Mouse (Mus musculus) ES-E14 (cell line): ENCODE results near the gene Rab13. TPM values are rescaled to one million over a fixed set of nuclear protein-coding genes. Genes with fewer than 3 reads are reported as not detected.

Source experiments
- DNase-seq: peaks from one replicate; pipeline ENCODE4 v3.0.0-alpha.2; 2013; ENCODE audit warnings: low read depth, low spot score
- H3K27ac ChIP-seq: 2 replicates; pipeline ENCODE4 v1.5.1; 2012; ENCODE audit warnings: low read depth, mild to moderate bottlenecking, low read length, moderate library complexity, mixed read lengths; ENCODE audit not compliant: poor library complexity, insufficient read depth, severe bottlenecking
- H3K36me3 ChIP-seq: 2 replicates; pipeline ENCODE4 v1.6.1; 2012; ENCODE audit warnings: mild to moderate bottlenecking, low read length, moderate library complexity, mixed read lengths; ENCODE audit not compliant: control insufficient read depth, poor library complexity, insufficient read depth, severe bottlenecking
- H3K4me1 ChIP-seq, 2 experiments: fragments of 150-350 bp in 1 of 2; sonication (generic) in 1 of 2; 2 replicates each; pipeline ENCODE4 v1.6.1; 2012; ENCODE audit warnings: low read length in 2 of 2, mild to moderate bottlenecking in 1 of 2, mixed read lengths in 1 of 2; ENCODE audit not compliant: control insufficient read depth in 2 of 2, insufficient read depth in 2 of 2, poor library complexity in 1 of 2
- H3K4me3 ChIP-seq, 2 experiments: fragments of 150-350 bp in 1 of 2; sonication (generic) in 1 of 2; 2 replicates each; pipeline ENCODE4 v1.5.1; 2012; ENCODE audit warnings: low read length in 2 of 2, low read depth in 1 of 2, mild to moderate bottlenecking in 1 of 2, mixed read lengths in 1 of 2; ENCODE audit not compliant: insufficient read depth in 1 of 2, poor library complexity in 1 of 2, severe bottlenecking in 1 of 2
- H3K9ac ChIP-seq: 2 replicates; pipeline ENCODE4 v1.6.1; 2012; ENCODE audit warnings: low read depth, mild to moderate bottlenecking, low read length, mixed read lengths; ENCODE audit not compliant: poor library complexity, insufficient read depth, severe bottlenecking
- H3K9me3 ChIP-seq: fragments of 150-350 bp; sonication (generic); 2 replicates; pipeline ENCODE4 v1.6.1; 2012; ENCODE audit warnings: low read depth, mild to moderate bottlenecking, low read length; ENCODE audit not compliant: control insufficient read depth, insufficient read depth
- CHD2 ChIP-seq: IDR thresholded peaks from 2 replicates; pipeline ENCODE4 v1.6.1; 2014; ENCODE audit warnings: mild to moderate bottlenecking, low read depth, low read length, inconsistent platforms
- HCFC1 ChIP-seq: IDR thresholded peaks from 2 replicates; pipeline ENCODE4 v1.6.1; 2012; ENCODE audit warnings: low read length, inconsistent platforms, borderline replicate concordance; ENCODE audit not compliant: insufficient read depth
- MAFK ChIP-seq: IDR thresholded peaks from 2 replicates; pipeline ENCODE4 v1.6.1; 2014; ENCODE audit warnings: mild to moderate bottlenecking, low read depth, low read length, inconsistent platforms; ENCODE audit not compliant: insufficient read depth
- ZC3H11A ChIP-seq: IDR thresholded peaks from 2 replicates; pipeline ENCODE4 v1.6.1; 2012; ENCODE audit warnings: low read depth, mild to moderate bottlenecking, inconsistent platforms, low read length, borderline replicate concordance
- ZNF384 ChIP-seq: IDR thresholded peaks from 2 replicates; pipeline ENCODE4 v1.6.1; 2012; ENCODE audit warnings: low read depth, low read length, inconsistent platforms
- in situ Hi-C, 2 experiments: fragments of 600-800 bp; cut with MboI; formaldehyde crosslinking; loops; one replicate each; pipeline ENCODE4 v1.15.1; 2025; ENCODE audit warnings: low sequenced_read_pairs in 2 of 2, inconsistent platforms in 1 of 2; ENCODE audit not compliant: unreplicated experiment in 2 of 2
- total RNA-seq: library from RNA; depleted of rRNA; stranded (reverse); fragments of 300-350 nt; gene quantifications from 2 replicates; pipeline ENCODE4 v1.2.3, GENCODE M21; 2012

Gene Rab13
- total RNA-seq, 1 experiment, result 13.2 TPM

DNA sequence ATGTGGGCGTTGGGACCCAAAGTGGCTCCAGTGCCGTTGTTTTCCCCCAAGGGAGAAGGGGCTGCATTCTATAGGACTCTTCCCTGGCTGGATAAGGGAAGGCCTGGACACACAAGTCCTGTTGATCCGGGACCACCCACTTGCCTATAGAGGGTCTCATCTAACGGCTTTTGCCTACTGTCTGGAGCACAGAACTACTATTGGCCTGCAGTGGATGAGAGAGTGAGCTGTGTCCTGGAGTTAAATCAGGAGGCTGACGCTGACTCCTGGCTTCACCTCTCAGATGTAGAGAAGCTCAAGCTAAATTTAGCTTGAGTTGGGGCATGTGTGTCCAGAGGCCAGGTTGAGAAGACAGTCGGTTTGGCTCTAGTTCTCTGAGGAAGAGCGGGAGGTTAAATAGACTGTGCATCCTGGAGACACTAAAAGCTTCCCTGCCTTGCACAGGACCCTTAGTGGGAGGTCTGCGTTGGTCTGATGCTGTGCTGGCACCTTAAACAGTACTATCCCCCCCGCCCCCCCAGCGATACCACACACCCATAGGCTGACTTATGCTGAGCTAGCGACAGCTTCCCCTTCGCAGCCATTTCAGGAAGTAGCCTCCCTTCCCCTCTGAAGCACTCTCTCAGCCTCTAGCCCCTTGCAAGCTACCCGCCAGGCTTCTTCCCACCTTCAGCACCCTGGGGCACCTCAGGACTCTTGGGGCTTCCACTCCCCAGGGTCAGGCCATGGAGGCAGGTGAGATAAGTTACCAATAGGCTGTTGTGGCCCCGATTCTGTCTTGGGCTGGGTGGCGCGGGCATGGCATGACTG lies 52.6 kb downstream of the Rab13 start:
- in situ Hi-C loops, result no loop called here
- peak overlapping the region; percentile 84 to 93 for H3K4me3 ChIP-seq
- H3K9me3 ChIP-seq, result no peaks in the 10 kb centered on the region
- H3K36me3 ChIP-seq, result peaks cover 12% of the 10 kb centered on the region; the same call in 1 of the 2 replicates
- H3K27ac ChIP-seq, result peak overlapping the region; percentile 73
- TF ChIP-seq HCFC1 (no peak), ZC3H11A (no peak), CHD2 (no peak), MAFK (no peak), ZNF384 (no peak)
- no peak for DNase-seq
- H3K9ac ChIP-seq, result peak overlapping the region; percentile 90
- H3K4me1 ChIP-seq, result peaks cover 2 to 4% of the 10 kb centered on the region in 2 experiments; a peak in 2 of 4 replicates

- no peak overlapping the region for H3K27ac ChIP-seq
- peaks cover 10% of the 10 kb centered on the region; the same call in 1 of the 2 replicates for H3K36me3 ChIP-seq
- no peak for DNase-seq
- no peaks in the 10 kb centered on the region for H3K9me3 ChIP-seq
- H3K4me1 ChIP-seq, result peaks cover 4% of the 10 kb centered on the region in 2 experiments; a peak in 2 of 4 replicates
- 0 out of 4 replicates have a peak overlapping the region, but pooled peaks of 1 of the 2 experiments have one; percentile 93 for H3K4me3 ChIP-seq
- no peak overlapping the region; the same call in 1 of the 2 replicates for H3K9ac ChIP-seq
- no peak for TF ChIP-seq HCFC1
- TF ChIP-seq MAFK, result no peak
- no peak for TF ChIP-seq ZNF384
- no peak for TF ChIP-seq ZC3H11A
- no peak for TF ChIP-seq CHD2
- in situ Hi-C loops, result no loop called here
These were observed 53.6 kb downstream of the Rab13 start for GRCm38 (mm10) chr3:90266901-90267775.

DNA sequence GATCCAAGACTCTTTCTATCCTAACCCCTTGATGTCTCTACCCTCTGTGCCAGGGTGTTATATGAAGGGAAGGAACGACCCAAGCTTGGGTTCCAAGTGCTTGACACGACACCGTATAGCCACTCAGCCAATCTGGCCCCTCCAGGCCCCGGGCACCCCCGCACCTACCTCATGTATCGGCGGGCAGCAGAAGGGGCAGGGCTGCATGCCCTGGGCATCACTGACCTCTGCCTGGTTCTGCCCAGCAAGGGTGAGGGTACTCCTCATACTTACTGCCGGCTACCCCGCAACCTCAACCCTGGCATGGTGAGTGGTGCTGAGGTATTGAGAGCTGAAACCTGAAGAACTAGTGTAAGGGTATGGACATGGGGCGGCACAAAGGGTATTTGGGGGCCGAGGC lies 54.7 kb downstream of the Rab13 start:
- in situ Hi-C loops, result no loop called here
- no peak overlapping the region for H3K27ac ChIP-seq
- peaks cover 4 to 5% of the 10 kb centered on the region in 2 experiments; a peak in 2 of 4 replicates for H3K4me1 ChIP-seq
- peaks cover 5% of the 10 kb centered on the region; the same call in 1 of the 2 replicates for H3K36me3 ChIP-seq
- no peak for DNase-seq
- no peak overlapping the region for H3K9ac ChIP-seq
- H3K4me3 ChIP-seq, result no peak overlapping the region
- H3K9me3 ChIP-seq, result no peaks in the 10 kb centered on the region
- TF ChIP-seq ZC3H11A (no peak), HCFC1 (no peak), CHD2 (no peak), MAFK (no peak), ZNF384 (no peak)

DNA sequence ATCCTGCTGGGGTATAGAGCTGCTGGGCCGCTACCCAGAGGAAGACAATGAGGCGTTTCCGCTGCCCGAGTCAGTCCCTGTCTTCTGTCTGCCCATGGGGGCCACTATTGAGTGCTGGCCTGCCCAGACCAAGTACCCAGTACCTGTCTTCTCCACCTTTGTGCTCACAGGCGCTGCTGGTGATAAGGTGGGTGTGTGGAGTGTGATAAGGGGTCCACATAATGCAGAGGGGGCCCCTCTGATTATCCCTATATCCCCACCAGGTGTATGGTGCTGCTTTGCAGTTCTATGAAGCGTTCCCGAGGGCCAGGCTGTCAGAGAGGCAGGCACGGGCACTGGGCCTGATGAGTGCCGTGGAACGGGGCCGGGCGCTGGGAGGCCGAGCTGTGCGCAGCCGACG lies 55.5 kb downstream of the Rab13 start:
- no peaks in the 10 kb centered on the region for H3K9me3 ChIP-seq
- no peak overlapping the region for H3K27ac ChIP-seq
- no peak for TF ChIP-seq ZNF384
- TF ChIP-seq MAFK, result no peak
- TF ChIP-seq HCFC1, result no peak
- TF ChIP-seq ZC3H11A, result no peak
- TF ChIP-seq CHD2, result no peak
- DNase-seq, result no peak
- H3K4me3 ChIP-seq, result no peak overlapping the region
- H3K36me3 ChIP-seq, result no peaks in the 10 kb centered on the region; the same call in 1 of the 2 replicates
- peaks cover 4 to 12% of the 10 kb centered on the region in 2 experiments; a peak in 2 of 4 replicates for H3K4me1 ChIP-seq
- no peak overlapping the region for H3K9ac ChIP-seq
- in situ Hi-C loops, result no loop called here
